Mouse (Mus musculus): ENCODE measurements around the gene Zfyve27.

The Zfyve27 gene

GRCm38 (mm10) chr19:42142757-42143156, 21.0 kb upstream of the Zfyve27 start:
- DNase-seq (ENCODE audit: low read depth, low spot score), result peak; percentile 70

- no peak for DNase-seq (ENCODE audit: low read depth, low spot score)
Measured at GRCm38 (mm10) chr19:42144067-42144466, 19.7 kb upstream of the Zfyve27 start.

- peak; percentile 91 for DNase-seq (ENCODE audit: low read depth, low spot score)
Measured at GRCm38 (mm10) chr19:42144541-42145167, 19.1 kb upstream of the Zfyve27 start.

GRCm38 (mm10) chr19:42145210-42145609, 18.5 kb upstream of the Zfyve27 start:
- DNase-seq (ENCODE audit: low read depth, low spot score), result no peak

GRCm38 (mm10) chr19:42145731-42146130, 18.0 kb upstream of the Zfyve27 start:
- no peak for DNase-seq (ENCODE audit: low read depth, low spot score)

- no peak for DNase-seq (ENCODE audit: low read depth, low spot score)
Measured at GRCm38 (mm10) chr19:42146276-42147010, 17.3 kb upstream of the Zfyve27 start.

- peak; percentile 71 for DNase-seq (ENCODE audit: low read depth, low spot score)
Measured at GRCm38 (mm10) chr19:42147170-42147768, 16.5 kb upstream of the Zfyve27 start, which contains the start of gene Marveld1. Gene Marveld1 (plus strand): TSS chr19:42147400.

GRCm38 (mm10) chr19:42147769-42148568, 15.8 kb upstream of the Zfyve27 start:
- peak; percentile 66 for DNase-seq (ENCODE audit: low read depth, low spot score)

- DNase-seq (ENCODE audit: low read depth, low spot score), result peak; percentile 46
Measured at GRCm38 (mm10) chr19:42148569-42148860, 15.2 kb upstream of the Zfyve27 start.

- peak; percentile 92 for DNase-seq (ENCODE audit: low read depth, low spot score)
Measured at GRCm38 (mm10) chr19:42151990-42152389, 11.8 kb upstream of the Zfyve27 start.

- no peak for DNase-seq (ENCODE audit: low read depth, low spot score)
Measured at GRCm38 (mm10) chr19:42157493-42158237, 6.1 kb upstream of the Zfyve27 start.

- DNase-seq (ENCODE audit: low read depth, low spot score), result no peak
Measured at GRCm38 (mm10) chr19:42158246-42159017, 5.3 kb upstream of the Zfyve27 start.

GRCm38 (mm10) chr19:42164188-42164587, 437 bp downstream of the Zfyve27 start:
- DNase-seq (ENCODE audit: low read depth, low spot score), result no peak

- peak; percentile 87 for DNase-seq (ENCODE audit: low read depth, low spot score)
Measured at GRCm38 (mm10) chr19:42166130-42166529, 2.4 kb downstream of the Zfyve27 start.

- no peak for DNase-seq (ENCODE audit: low read depth, low spot score)
Measured at GRCm38 (mm10) chr19:42166766-42167165, 3.0 kb downstream of the Zfyve27 start.

GRCm38 (mm10) chr19:42167489-42167888, 3.7 kb downstream of the Zfyve27 start:
- DNase-seq (ENCODE audit: low read depth, low spot score), result no peak

- DNase-seq (ENCODE audit: low read depth, low spot score), result no peak
Measured at GRCm38 (mm10) chr19:42169322-42169975, 5.7 kb downstream of the Zfyve27 start.

- DNase-seq (ENCODE audit: low read depth, low spot score), result peak; percentile 98
Measured at GRCm38 (mm10) chr19:42170025-42170969, 6.5 kb downstream of the Zfyve27 start.

- DNase-seq (ENCODE audit: low read depth, low spot score), result no peak
Measured at GRCm38 (mm10) chr19:42176841-42177240, 13.1 kb downstream of the Zfyve27 start.

Data from ZHBTc4 (cell line).